Mouse (Mus musculus) kidney, adult 11 months (tissue): Measurements from ENCODE around the gene Ube2b.

Experiments
- DNase-seq: peaks from one replicate; pipeline ENCODE4 v3.0.0; 2022

The Ube2b gene

DNA sequence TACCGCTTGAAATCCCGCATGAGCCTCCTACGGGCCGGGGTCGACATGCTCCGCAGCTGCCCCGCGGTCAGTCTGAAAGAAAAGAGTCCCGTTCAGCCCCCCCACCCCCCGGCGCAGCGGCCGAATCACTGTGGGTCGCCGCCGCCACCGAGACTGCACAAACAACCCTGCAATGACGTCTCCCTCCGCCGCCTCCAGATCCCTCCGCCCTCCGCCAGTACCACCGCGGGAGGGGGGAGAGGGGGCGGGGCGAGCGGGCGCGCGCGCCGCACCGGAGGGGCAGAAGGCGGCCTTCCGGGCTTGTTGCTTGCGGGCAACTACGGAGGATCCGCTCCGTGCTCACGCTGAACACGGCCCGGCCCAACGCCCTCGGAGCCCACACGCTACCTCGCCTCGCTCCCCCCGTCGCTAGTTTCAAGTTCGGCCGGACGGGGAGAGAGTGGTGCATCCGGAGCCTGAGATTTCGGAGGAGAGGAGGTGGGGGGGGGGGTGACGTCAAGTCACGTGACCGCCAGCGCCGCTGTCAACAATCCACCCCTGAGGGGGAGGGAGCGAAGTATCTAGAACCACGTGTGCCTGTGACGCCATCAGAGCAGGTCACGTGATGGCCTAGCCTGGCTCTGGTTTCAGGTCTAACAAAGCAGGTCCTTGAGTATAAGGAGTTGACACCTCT, at the start of gene Ube2b:
Gene Ube2b, minus strand, starts transcription at position 473 of the 673 bp plus-strand sequence.
- peak; percentile 98 for DNase-seq

DNA sequence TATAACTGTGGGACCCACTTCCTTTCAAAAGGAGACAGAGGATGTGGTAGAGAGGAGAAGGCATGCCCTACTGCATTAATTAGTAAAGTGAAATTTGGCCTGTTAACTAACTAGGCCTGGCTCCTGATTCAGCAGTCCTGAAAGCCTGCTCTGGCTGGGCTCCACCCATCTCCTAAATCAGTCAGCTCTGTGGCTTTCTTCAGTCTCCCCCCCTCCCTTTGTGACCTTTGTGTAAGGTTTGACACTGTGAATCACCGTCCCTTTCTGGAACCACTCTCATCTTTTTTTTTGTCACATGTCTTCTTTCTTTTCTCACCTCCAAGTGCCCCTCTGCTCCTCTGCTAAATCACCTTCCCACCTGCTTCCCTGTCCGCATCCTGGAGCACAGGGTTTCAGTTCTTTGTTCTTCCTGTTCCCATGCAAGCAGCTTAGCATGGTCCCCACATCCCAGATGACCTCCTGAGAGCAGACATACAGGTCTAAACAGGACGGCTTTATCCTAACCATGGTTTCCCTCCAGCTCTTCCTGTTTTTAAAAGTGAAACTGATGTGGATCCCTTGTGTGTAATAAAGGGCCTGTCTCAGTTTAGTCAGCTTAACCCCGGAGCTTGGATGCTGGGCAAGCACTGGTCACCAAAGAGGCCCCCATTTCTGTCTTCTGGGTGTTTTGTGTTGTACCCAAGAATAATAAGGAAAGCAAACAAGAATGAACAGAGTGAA, 46.0 kb upstream of the Ube2b start:
- DNase-seq = peak; percentile 44

- DNase-seq = no peak
Measured at GRCm38 (mm10) chr11:52044156-52044555, 43.6 kb upstream of the Ube2b start.

DNA sequence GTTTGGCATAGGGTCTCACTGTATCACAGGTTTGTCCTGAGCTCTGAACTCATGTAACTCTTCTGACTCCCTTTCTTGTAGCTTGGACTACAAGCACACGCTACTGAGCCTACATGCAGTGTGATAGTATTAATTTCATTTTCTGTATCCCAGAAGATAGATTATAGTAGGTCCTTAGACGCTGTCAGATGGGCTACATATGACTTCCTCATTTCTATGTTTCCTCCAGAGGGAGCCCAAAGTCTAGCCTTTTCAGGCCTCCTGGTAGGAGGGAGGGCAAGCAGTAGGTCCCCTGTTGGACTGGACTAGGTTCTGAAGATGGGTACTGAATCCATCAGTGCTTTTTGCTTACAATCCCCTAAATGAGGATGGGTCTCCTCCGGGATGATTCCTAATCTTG, 42.7 kb upstream of the Ube2b start:
- DNase-seq = no peak

DNA sequence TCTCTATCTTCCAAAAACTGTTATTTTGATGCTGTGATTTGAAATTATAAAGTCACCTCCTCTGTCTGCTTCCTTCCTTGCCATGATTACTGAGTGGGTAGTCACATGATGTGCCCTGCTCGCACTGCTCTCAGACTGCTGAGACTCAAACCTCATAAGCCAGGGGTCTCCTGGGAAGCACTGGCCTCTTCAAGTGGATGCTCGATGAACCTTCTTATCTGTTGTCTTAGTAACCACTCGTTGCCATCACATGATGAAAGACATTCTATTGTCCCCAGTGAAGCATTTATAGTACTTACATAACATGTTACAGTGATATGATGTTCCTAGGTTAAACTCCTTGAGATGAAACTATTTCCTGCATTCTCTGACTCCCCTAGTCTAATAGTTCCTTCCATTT, 37.1 kb upstream of the Ube2b start:
- no peak for DNase-seq

DNA sequence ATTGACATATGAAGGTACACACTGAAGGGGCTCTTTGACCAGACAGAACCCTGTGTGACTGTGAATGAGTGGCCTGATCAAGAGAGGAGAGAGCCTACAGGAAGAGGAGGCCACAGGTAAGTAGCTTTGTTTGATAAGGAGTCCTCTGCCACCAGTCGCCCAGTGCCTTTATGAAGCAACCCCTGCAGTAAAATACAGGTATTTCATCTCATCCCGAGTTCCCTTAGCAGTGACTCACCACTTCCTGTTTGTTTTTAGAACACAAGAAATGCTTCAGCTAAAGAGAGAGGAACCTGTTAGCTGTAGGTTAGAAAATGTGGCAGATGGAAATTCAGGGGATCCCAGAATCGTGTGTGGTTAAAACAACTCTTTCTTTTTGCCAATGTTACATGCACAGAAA, 35.3 kb upstream of the Ube2b start:
- no peak for DNase-seq

DNA sequence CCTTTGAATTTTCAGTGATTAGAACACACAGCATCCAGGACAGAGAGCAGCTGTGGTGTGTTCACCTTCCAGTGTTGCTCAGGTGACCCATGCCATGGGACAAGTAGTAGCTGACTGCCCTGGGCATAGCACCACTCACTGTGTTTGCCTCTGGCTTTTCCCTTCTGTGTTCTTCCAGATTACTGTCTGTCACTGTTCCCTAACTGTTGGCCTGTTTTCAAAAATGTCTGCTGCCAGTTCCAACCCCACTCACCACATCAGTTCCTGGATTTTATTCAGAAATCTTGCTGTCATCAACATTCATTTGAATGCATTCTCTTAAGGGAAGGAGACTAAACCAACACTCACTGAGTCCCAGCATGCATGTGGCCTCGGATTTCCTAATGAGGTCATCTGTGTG, 33.4 kb upstream of the Ube2b start:
- DNase-seq = no peak

DNA sequence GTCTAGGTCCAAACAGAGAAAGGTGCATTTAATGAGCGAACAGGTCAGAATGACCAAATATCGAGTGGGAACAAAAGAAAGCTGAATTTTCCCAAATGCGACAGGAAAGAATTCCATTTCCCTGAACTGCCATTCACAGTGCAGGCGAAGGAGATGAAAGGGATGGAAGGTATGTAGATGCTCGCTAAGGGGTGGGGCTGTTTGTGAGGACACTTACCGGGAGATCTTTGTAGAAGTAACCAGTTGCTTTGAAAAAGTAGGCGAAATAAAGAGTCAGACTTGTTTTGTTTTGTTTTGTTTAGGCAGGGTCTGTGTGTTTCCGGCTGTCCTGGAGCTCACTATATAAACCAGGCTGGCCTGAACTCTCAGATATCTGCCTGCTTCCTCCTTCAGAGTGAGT, 31.8 kb upstream of the Ube2b start:
- no peak for DNase-seq

DNA sequence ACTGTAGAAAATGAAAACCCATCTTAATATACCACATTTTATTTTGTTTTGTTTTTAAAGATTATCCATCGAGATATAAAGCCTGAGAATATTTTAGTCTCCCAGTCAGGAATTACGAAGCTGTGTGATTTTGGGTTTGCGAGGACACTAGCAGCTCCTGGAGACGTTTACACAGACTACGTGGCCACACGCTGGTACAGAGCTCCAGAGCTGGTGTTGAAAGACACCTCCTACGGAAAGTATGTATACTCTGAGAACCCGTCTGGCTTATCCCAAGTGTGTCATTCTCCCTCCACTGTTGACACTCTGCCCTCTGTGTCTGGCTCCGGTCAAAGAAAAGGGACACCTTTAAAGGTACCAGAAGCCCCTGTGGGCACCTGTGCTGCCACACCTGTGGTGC, 17.7 kb upstream of the Ube2b start:
- DNase-seq = no peak

DNA sequence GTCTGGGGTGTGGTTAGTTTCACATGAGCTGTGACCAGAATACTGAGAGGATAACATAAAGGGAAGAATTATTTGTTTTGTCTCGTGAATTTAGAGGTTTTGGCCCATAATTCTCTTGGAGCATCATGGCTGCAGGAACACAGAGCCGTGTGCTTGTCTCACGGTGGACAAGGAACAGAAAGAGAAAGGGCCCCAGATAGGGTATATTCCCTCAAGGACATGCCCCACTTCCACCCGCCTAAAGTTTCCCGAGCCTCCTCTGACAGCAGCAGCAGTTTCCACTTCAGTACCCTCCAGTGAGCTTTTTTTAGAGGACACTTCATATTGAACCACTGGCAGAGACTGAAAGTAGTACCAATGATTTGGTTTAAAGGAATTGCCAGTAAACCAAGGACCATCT, 11.0 kb upstream of the Ube2b start:
- no peak for DNase-seq

GRCm38 (mm10) chr11:52011011-52011410, 10.4 kb upstream of the Ube2b start:
- DNase-seq = no peak

DNA sequence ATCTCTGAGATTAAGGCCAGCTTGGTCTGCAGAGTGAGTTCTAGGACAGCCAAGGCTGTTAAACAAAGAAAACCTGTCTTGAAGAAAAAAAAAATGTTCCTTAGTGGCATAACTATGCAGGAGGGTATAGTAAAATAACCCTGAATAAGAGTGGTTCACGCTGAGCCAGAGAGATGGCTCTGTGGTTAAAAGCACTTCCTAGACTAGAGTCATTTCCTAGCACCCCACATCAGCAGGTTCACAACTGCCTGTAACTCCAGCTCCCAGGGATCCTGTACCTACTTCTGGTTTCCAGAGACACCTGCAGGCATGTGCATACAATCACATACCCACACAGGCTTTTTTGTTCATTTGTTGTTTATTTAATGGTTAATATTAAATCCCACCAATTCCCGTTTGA, 5.0 kb upstream of the Ube2b start:
- DNase-seq = no peak

GRCm38 (mm10) chr11:52003772-52004528, 3.4 kb upstream of the Ube2b start, which contains the start of gene Cdkl3:
Cdkl3 (plus strand) TSS chr11:52004221.
- DNase-seq = peak; percentile 96

DNA sequence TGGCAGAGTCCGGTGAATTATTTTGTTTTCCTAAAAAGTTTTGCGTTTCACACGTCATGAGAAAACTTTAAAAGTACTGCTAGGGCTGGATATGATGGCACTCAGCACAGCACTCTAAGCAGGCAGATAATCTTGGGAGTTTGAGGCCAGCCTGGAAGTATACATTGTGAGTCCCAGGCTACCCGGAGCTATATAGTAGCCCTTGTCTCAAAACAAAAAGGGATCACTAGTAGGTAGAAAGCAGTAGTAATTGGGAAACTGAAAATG, 2.9 kb upstream of the Ube2b start:
- DNase-seq = no peak

- DNase-seq = no peak
Measured at GRCm38 (mm10) chr11:52002842-52003504, 2.4 kb upstream of the Ube2b start.

GRCm38 (mm10) chr11:52001861-52002260, 1.3 kb upstream of the Ube2b start:
- no peak for DNase-seq

DNA sequence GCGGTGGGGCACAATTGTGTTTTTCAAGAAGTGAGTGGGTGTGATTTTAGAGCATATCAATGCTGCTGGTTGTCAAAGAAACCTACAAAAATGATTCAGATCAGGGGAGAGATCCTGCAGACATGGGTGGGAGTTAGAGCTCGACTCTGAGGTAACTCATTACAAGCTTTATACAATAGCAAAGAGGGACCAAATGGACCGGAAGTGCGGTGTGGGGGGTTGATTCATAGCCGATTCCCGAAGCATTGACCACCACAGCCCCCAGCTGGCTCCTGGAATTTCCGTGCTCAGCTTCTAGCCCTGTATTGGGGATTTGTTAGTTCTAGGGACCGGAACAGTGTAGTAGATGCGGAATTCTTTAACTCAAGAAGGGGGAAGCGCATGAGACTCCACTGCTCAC, 779 bp upstream of the Ube2b start:
- peak; percentile 17 for DNase-seq

- peak; percentile 74 for DNase-seq
Measured at GRCm38 (mm10) chr11:51999611-52000289, 812 bp downstream of the Ube2b start.

DNA sequence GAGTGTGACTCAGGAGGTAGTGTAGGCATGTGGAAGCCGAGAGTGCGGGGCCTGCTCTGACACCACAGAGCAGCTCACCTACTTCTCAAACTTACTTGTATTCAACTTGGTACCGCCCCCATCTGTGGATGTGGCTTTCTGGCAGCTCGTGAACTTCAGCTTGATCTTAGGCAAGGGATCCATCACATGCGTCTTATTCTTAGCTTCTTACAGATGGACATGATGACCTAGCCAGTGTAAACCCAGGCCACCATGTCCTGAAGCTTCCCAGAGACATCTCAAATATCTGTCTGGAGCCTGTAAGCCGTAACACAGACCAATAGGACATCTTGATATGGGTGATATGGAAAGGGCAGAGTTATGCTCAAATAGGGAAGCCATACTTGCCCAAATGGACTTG, 28.9 kb downstream of the Ube2b start:
- no peak for DNase-seq

DNA sequence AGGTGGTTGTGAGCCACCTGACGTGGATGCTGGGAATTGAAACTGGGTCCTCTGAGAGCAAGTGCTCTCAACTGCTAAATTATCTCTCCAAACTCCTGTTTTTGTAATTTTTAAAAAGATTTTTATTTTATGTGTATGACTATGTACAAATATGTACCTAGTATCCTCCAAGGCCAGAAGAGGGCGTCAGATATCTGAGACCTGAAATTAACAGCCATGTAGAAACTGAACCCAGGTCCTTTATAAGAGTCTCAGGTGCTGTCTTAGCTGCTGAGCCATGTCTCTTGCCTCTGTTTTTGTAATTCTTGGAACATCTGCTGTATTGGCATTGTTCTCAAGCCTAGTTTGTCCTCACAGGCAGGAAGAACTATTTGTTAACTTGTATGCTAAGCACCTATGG, 31.1 kb downstream of the Ube2b start:
- no peak for DNase-seq

- no peak for DNase-seq
Measured at GRCm38 (mm10) chr11:51968896-51969295, 31.7 kb downstream of the Ube2b start.

DNA sequence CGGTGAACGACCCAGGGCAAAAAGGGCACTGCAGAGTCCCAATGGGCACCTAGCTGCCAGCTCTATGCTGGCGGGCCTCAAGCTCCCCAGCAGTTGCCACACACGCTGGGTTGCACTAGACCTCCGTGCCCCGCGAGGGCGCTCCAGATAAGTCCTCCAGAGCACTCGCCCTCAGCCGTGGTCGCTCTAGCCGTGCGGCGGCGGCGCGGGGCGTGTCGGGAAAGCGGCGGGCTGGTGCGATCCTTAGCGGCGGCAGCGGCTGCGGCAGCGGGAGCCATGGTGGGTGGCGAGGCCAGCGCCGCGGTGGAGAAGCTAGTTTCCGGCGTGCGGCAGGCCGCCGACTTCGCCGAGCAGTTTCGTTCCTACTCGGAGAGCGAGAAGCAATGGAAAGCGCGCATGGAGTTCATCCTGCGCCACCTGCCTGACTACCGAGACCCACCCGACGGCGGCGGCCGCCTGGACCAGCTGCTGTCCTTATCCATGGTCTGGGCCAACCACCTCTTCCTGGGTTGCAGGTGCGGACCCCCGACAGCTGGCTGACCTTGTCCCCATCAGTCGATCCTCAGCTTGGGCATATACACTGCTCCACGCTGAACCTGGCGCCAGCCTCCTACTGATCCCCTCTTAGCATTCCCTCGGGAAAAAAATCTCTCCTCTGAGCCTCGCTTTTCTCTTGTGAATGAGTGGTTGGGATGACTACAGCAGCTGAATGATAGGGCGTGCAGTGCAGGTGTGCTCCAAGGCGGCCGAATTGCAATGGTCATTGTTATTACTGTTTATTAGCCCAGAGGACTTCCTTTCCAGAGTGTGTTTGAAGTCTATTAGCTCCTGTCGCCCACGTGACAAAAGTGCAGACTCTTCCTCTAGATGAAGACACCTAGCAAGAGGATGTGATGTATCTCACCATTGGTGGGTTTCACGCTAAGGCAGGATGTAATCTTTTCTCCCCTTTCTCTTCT, 32.8 kb downstream of the Ube2b start, which contains the start of gene Cdkn2aipnl:
Gene Cdkn2aipnl, plus strand, starts transcription at position 219 of the 959 bp plus-strand sequence.
- DNase-seq = peak; percentile 91
